Comparison of ENCODE assay signal across 15 mouse cellular contexts in genomic region chr4:137791440-137791839, GRCm38 (mm10). TPM values are rescaled to one million over a fixed set of nuclear protein-coding genes. Genes with fewer than 3 reads are reported as not detected.
A peak's percentile ranks its signal among the peaks of the same experiment; 100 is the strongest.
DNase-seq lines count a peak whose midpoint lies in the region; ATAC-seq and TF ChIP-seq lines count a peak whose summit lies in the region.
"Had no signal": no experiment of that assay in that cellular context is flagged by ENCODE, and none has a peak within 500 bp of the region (broad histone marks: within the 10 kb centered on the region; RNA-seq: fewer than 3 reads in every experiment).

No protein-coding gene starts in this region.

- peak; percentile 52 for DNase-seq in embryo, embryonic 11 days
- DNase-seq in embryo, embryonic 10.5 days (ENCODE audit: low spot score), result no peak
- DNase-seq in limb, embryonic 11.5 days (ENCODE audit: low spot score), result peak; percentile 50
- DNase-seq in limb, embryonic 10.5 days (ENCODE audit: low spot score), result no peak
- DNase-seq in brain, embryonic 14.5 days (ENCODE audit: low read depth), result peak; percentile 73
- DNase-seq in limb, embryonic 14.5 days (ENCODE audit: low spot score), result peak; percentile 57
- no peak for DNase-seq in liver
- DNase-seq in stomach, postnatal 0 days (ENCODE audit: low spot score), result no peak
- DNase-seq: adrenal gland, adult 2 months; heart, adult 2 months; layer of hippocampus, adult 9-11 months; right cerebral cortex, postnatal 14 days had no signal

- H3K4me2 ChIP-seq in limb, embryonic 11.5 days (ENCODE audit: low read depth, severe bottlenecking), result no peak overlapping the region
- H3K4me2 ChIP-seq in limb, embryonic 14.5 days (replicated peaks; ENCODE audit: low read depth, low read length, severe bottlenecking), result no peak overlapping the region
- H3K4me2 ChIP-seq in stomach, postnatal 0 days (replicated peaks; ENCODE audit: low read depth), result no peak overlapping the region
- H3K4me2 ChIP-seq: liver, embryonic 11.5 days had no signal

- no peak for TF ChIP-seq POLR2A in brain, embryonic 14.5 days (IDR thresholded peaks at IDR 0.05; ENCODE audit: borderline replicate concordance, extremely low read depth, insufficient read depth, insufficient read length, poor library complexity, severe bottlenecking)
- TF ChIP-seq POLR2A in limb, embryonic 14.5 days (IDR thresholded peaks at IDR 0.05; ENCODE audit: borderline replicate concordance, extremely low read depth, insufficient read depth, insufficient read length), result no peak

- peaks cover 12% of the 10 kb centered on the region for H3K27me3 ChIP-seq in limb, embryonic 11.5 days (ENCODE audit: control insufficient read depth, insufficient read depth, low read length)
- peaks cover 30% of the 10 kb centered on the region for H3K27me3 ChIP-seq in limb, embryonic 10.5 days (ENCODE audit: low read depth, poor library complexity, severe bottlenecking)
- H3K27me3 ChIP-seq in limb, embryonic 14.5 days (ENCODE audit: control insufficient read depth, insufficient read depth, low read length), result peaks cover 17% of the 10 kb centered on the region
- H3K27me3 ChIP-seq in stomach, postnatal 0 days (ENCODE audit: control insufficient read depth, insufficient read depth, low read length), result no peaks in the 10 kb centered on the region

- H3K36me3 ChIP-seq in limb, embryonic 11.5 days (ENCODE audit: control insufficient read depth, insufficient read depth, low read length), result no peaks in the 10 kb centered on the region
- no peaks in the 10 kb centered on the region for H3K36me3 ChIP-seq in limb, embryonic 10.5 days
- H3K36me3 ChIP-seq in limb, embryonic 14.5 days (ENCODE audit: control insufficient read depth, insufficient read depth, low read length), result no peaks in the 10 kb centered on the region
- no peaks in the 10 kb centered on the region for H3K36me3 ChIP-seq in stomach, postnatal 0 days (ENCODE audit: control insufficient read depth, insufficient read depth, low read length)

- peaks cover 6% of the 10 kb centered on the region for H3K4me1 ChIP-seq in limb, embryonic 11.5 days (ENCODE audit: control insufficient read depth, insufficient read depth, low read length)
- peaks cover 30% of the 10 kb centered on the region for H3K4me1 ChIP-seq in limb, embryonic 10.5 days
- H3K4me1 ChIP-seq in limb, embryonic 14.5 days (ENCODE audit: control insufficient read depth, insufficient read depth, low read length), result peaks cover 13% of the 10 kb centered on the region; the same call in 1 of the 2 replicates
- 0 out of 2 replicates have a peak, but pooled peaks cover 4% of the 10 kb centered on the region for H3K4me1 ChIP-seq in stomach, postnatal 0 days (replicated peaks; ENCODE audit: control insufficient read depth, insufficient read depth)

- no peak overlapping the region for H3K4me3 ChIP-seq in limb, embryonic 11.5 days (ENCODE audit: low read depth, low read length)
- no peak overlapping the region for H3K4me3 ChIP-seq in limb, embryonic 10.5 days
- H3K4me3 ChIP-seq in limb, embryonic 14.5 days (replicated peaks; ENCODE audit: low read length), result no peak overlapping the region
- no peak overlapping the region for H3K4me3 ChIP-seq in stomach, postnatal 0 days (ENCODE audit: low read depth, low read length)
- H3K4me3 ChIP-seq: heart, adult 2 months had no signal

- WGBS in limb, embryonic 11.5 days, result 11% methylated on average over 7 of the region's 7 CpGs
- 15% methylated on average over 7 of the region's 7 CpGs for WGBS in limb, embryonic 10.5 days
- WGBS in limb, embryonic 14.5 days, result 1% methylated on average over 7 of the region's 7 CpGs
- WGBS in stomach, postnatal 0 days, result 31% methylated on average over 7 of the region's 7 CpGs

- ATAC-seq in limb, embryonic 11.5 days (ENCODE audit: insufficient number of reproducible peaks, low FRiP score, low TSS enrichment, low read depth), result no peak
- no peak for ATAC-seq in limb, embryonic 14.5 days (ENCODE audit: low FRiP score, low read depth)
- no peak for ATAC-seq in stomach, postnatal 0 days (ENCODE audit: low FRiP score, low TSS enrichment)
- ATAC-seq: intestine, postnatal 0 days; lung, postnatal 0 days had no signal

- no peak for TF ChIP-seq EP300 in stomach, postnatal 0 days (optimal IDR thresholded peaks at IDR 0.05)

- no peak for TF ChIP-seq CTCF in brain, embryonic 14.5 days (IDR thresholded peaks at IDR 0.05; ENCODE audit: borderline replicate concordance, extremely low read depth, insufficient read depth, insufficient read length)
- no peak for TF ChIP-seq CTCF in stomach, postnatal 0 days (IDR thresholded peaks at IDR 0.05; ENCODE audit: low read depth)

- no peaks in the 10 kb centered on the region for H3K9me3 ChIP-seq in limb, embryonic 11.5 days (ENCODE audit: control insufficient read depth, low read length)
- no peaks in the 10 kb centered on the region for H3K9me3 ChIP-seq in limb, embryonic 10.5 days (replicated peaks)
- H3K9me3 ChIP-seq in limb, embryonic 14.5 days (ENCODE audit: control insufficient read depth, low read length), result no peaks in the 10 kb centered on the region
- no peaks in the 10 kb centered on the region for H3K9me3 ChIP-seq in stomach, postnatal 0 days (ENCODE audit: control insufficient read depth, low read length)

- H3K27ac ChIP-seq in limb, embryonic 11.5 days (replicated peaks; ENCODE audit: low read depth, low read length), result no peak overlapping the region
- no peak overlapping the region for H3K27ac ChIP-seq in limb, embryonic 10.5 days
- no peak overlapping the region for H3K27ac ChIP-seq in limb, embryonic 14.5 days (replicated peaks; ENCODE audit: low read depth, low read length)
- H3K27ac ChIP-seq in stomach, postnatal 0 days (replicated peaks), result no peak overlapping the region
- H3K27ac ChIP-seq: heart, adult 2 months had no signal

- no peak overlapping the region for H3K9ac ChIP-seq in limb, embryonic 11.5 days (ENCODE audit: low read length)
- H3K9ac ChIP-seq in limb, embryonic 14.5 days (ENCODE audit: low read depth, low read length, severe bottlenecking), result no peak overlapping the region
- H3K9ac ChIP-seq in stomach, postnatal 0 days (ENCODE audit: low read length), result no peak overlapping the region

RNA-seq across cellular contexts. Expression of gene Alpl, which starts 4.7 kb away (rescaled TPM):
- polyA plus RNA-seq in limb, embryonic 11.5 days (2014; fragmentation: Nextera tagmentation; extraction: Ambion mirVana), result 2.9 and 4.8 TPM in 2 replicates
- polyA plus RNA-seq in limb, embryonic 10.5 days (2016; fragmentation: Nextera tagmentation; extraction: Ambion mirVana), result 5.1 and 7.9 TPM in 2 replicates
- 8.8 and 14.0 TPM in 2 replicates for polyA plus RNA-seq in brain, embryonic 14.5 days (2012; rRNA removed)
- polyA plus RNA-seq in limb, embryonic 14.5 days (2012; rRNA removed), result 31.4 and 40.6 TPM in 2 replicates
- polyA plus RNA-seq in limb, embryonic 14.5 days (2014; fragmentation: Nextera tagmentation; extraction: Ambion mirVana), result 26.3 and 28.0 TPM in 2 replicates
- 2.0 and 2.5 TPM in 2 replicates for polyA plus RNA-seq in stomach, postnatal 0 days (2015; fragmentation: Nextera tagmentation; extraction: Ambion mirVana)

Comparison
In these comparisons a context has a peak if more than half of its experiments do, and no peak if none do; other contexts are left out.
1. DNase-seq: peak in embryo, embryonic 11 days (single experiment), limb, embryonic 11.5 days (single experiment), brain, embryonic 14.5 days (single experiment) and limb, embryonic 14.5 days (single experiment); none in embryo, embryonic 10.5 days (single experiment), limb, embryonic 10.5 days (single experiment), liver (single experiment) and stomach, postnatal 0 days (single experiment).